Mouse (Mus musculus) CH12.LX (cell line): ENCODE data around the gene Eef1a1. TPM values are rescaled to one million over a fixed set of nuclear protein-coding genes. Genes with fewer than 3 reads are reported as not detected.

Experiments
- DNase-seq: peaks from one replicate; pipeline ENCODE4 v3.0.0-alpha.2; 2013; ENCODE audit errors: extremely low read depth
- H3K27ac ChIP-seq: 2 replicates; pipeline ENCODE4 v1.5.1; 2012; ENCODE audit warnings: low read depth, mild to moderate bottlenecking, control low read depth, moderate library complexity; ENCODE audit not compliant: insufficient read depth
- H3K27me3 ChIP-seq: replicated peaks from 2 replicates; pipeline ENCODE3; 2012; ENCODE audit warnings: inconsistent platforms
- H3K36me3 ChIP-seq, 2 experiments: replicated peaks in 1 of 2; 2 replicates each; pipeline versions ENCODE3 to v1.6.1; 2012; ENCODE audit warnings: inconsistent platforms in 1 of 2, low read length in 1 of 2, mild to moderate bottlenecking in 1 of 2, mixed read lengths in 1 of 2, moderate library complexity in 1 of 2; ENCODE audit not compliant: control insufficient read depth in 1 of 2, insufficient read depth in 1 of 2
- H3K4me1 ChIP-seq, 2 experiments: 2 replicates each; pipeline ENCODE4 v1.6.1; 2012; ENCODE audit warnings: inconsistent platforms in 1 of 2, moderate library complexity in 1 of 2; ENCODE audit not compliant: insufficient read depth in 2 of 2, control insufficient read depth in 1 of 2
- H3K4me2 ChIP-seq: 2 replicates; pipeline ENCODE4 v1.6.1; 2012; ENCODE audit warnings: low read depth, mild to moderate bottlenecking, control low read depth; ENCODE audit not compliant: poor library complexity, insufficient read depth, severe bottlenecking
- H3K4me3 ChIP-seq, 3 experiments: fragments of 150-350 bp in 1 of 3; sonication (generic) in 1 of 3; replicated peaks in 1 of 3; 2 replicates each; pipeline versions ENCODE3 to v1.5.1; 2011 to 2012; ENCODE audit warnings: low read depth in 2 of 3, low read length in 2 of 3, mild to moderate bottlenecking in 2 of 3, moderate library complexity in 2 of 3, control low read depth in 1 of 3, improper control_type of control experiment in 1 of 3, inconsistent platforms in 1 of 3, mixed read lengths in 1 of 3; ENCODE audit not compliant: poor library complexity in 1 of 3
- H3K79me2 ChIP-seq: replicated peaks from 2 replicates; pipeline ENCODE4 v1.6.1; 2012; ENCODE audit warnings: mild to moderate bottlenecking, moderate library complexity; ENCODE audit not compliant: control insufficient read depth, poor library complexity, insufficient read depth, severe bottlenecking; ENCODE audit errors: extremely low read depth
- H3K9ac ChIP-seq: 2 replicates; pipeline ENCODE4 v1.6.1; 2012; ENCODE audit warnings: low read depth, mild to moderate bottlenecking, control low read depth, moderate library complexity; ENCODE audit not compliant: insufficient read depth
- H3K9me3 ChIP-seq: replicated peaks from 2 replicates; pipeline ENCODE3; 2012; ENCODE audit warnings: low read length, inconsistent platforms, mixed read lengths
- BHLHE40 ChIP-seq: IDR thresholded peaks from 2 replicates; pipeline ENCODE4 v1.6.1; 2011; ENCODE audit warnings: mild to moderate bottlenecking, low read depth, low read length, improper control_type of control experiment
- CHD1 ChIP-seq: IDR thresholded peaks from 2 replicates; pipeline ENCODE4 v1.6.1; 2012; ENCODE audit warnings: low read depth, low read length, improper control_type of control experiment, inconsistent platforms
- CTCF ChIP-seq, 2 experiments: IDR thresholded peaks in 1 of 2; conservative IDR thresholded peaks in 1 of 2; 2 replicates each; pipeline ENCODE4 v1.5.1; 2011 to 2012; ENCODE audit warnings: low read depth in 2 of 2, low read length in 2 of 2, improper control_type of control experiment in 1 of 2, inconsistent platforms in 1 of 2, mild to moderate bottlenecking in 1 of 2, moderate library complexity in 1 of 2
- EP300 ChIP-seq: IDR thresholded peaks from 2 replicates; pipeline ENCODE4 v1.6.1; 2011; ENCODE audit warnings: low read length, improper control_type of control experiment
- GABPA ChIP-seq: IDR thresholded peaks from 2 replicates; pipeline ENCODE4 v1.6.1; 2012; ENCODE audit warnings: low read depth, low read length, improper control_type of control experiment, inconsistent platforms; ENCODE audit not compliant: insufficient replicate concordance
- HCFC1 ChIP-seq: IDR thresholded peaks from 2 replicates; pipeline ENCODE4 v1.6.1; 2012; ENCODE audit warnings: low read depth, mild to moderate bottlenecking, inconsistent platforms, low read length, improper control_type of control experiment
- IRF4 ChIP-seq: IDR thresholded peaks from 2 replicates; pipeline ENCODE4 v1.6.1; 2014; ENCODE audit warnings: low read depth, mild to moderate bottlenecking, inconsistent platforms, low read length, improper control_type of control experiment
- JUN ChIP-seq: IDR thresholded peaks from 2 replicates; pipeline ENCODE4 v1.6.1; 2011; ENCODE audit warnings: low read depth, mild to moderate bottlenecking, low read length, improper control_type of control experiment, moderate library complexity; ENCODE audit not compliant: insufficient read depth
- KAT2A ChIP-seq: IDR thresholded peaks from 2 replicates; pipeline ENCODE4 v1.6.1; 2012; ENCODE audit warnings: low read length, improper control_type of control experiment, inconsistent platforms; ENCODE audit not compliant: insufficient replicate concordance
- MXI1 ChIP-seq: IDR thresholded peaks from 2 replicates; pipeline ENCODE4 v1.6.1; 2011; ENCODE audit warnings: mild to moderate bottlenecking, low read depth, low read length, improper control_type of control experiment
- MYC ChIP-seq: IDR thresholded peaks from 2 replicates; pipeline ENCODE4 v1.6.1; 2011; ENCODE audit warnings: low read depth, mild to moderate bottlenecking, improper control_type of control experiment, low read length
- PAX5 ChIP-seq: IDR thresholded peaks from 2 replicates; pipeline ENCODE4 v1.6.1; 2012; ENCODE audit warnings: low read length, inconsistent platforms, mixed read lengths
- RCOR1 ChIP-seq: conservative IDR thresholded peaks from 2 replicates; pipeline ENCODE4 v1.6.1; 2012; ENCODE audit warnings: low read depth, mild to moderate bottlenecking, inconsistent platforms, low read length, improper control_type of control experiment
- SIN3A ChIP-seq: IDR thresholded peaks from 2 replicates; pipeline ENCODE4 v1.6.1; 2012; ENCODE audit warnings: low read length, improper control_type of control experiment, inconsistent platforms
- TCF12 ChIP-seq: IDR thresholded peaks from 2 replicates; pipeline ENCODE4 v1.6.1; 2014; ENCODE audit warnings: low read depth, mild to moderate bottlenecking, inconsistent platforms, low read length, improper control_type of control experiment
- UBTF ChIP-seq: IDR thresholded peaks from 2 replicates; pipeline ENCODE4 v1.6.1; 2012; ENCODE audit warnings: low read depth, mild to moderate bottlenecking, inconsistent platforms, low read length, improper control_type of control experiment, moderate library complexity
- ZC3H11A ChIP-seq: IDR thresholded peaks from 2 replicates; pipeline ENCODE4 v1.6.1; 2012; ENCODE audit warnings: low read depth, mild to moderate bottlenecking, inconsistent platforms, low read length, improper control_type of control experiment
- ZKSCAN1 ChIP-seq: IDR thresholded peaks from 2 replicates; pipeline ENCODE4 v1.6.1; 2012; ENCODE audit warnings: low read depth, inconsistent platforms, low read length, improper control_type of control experiment, borderline replicate concordance
- ZMIZ1 ChIP-seq: IDR thresholded peaks from 2 replicates; pipeline ENCODE4 v1.6.1; 2012; ENCODE audit warnings: low read depth, mild to moderate bottlenecking, inconsistent platforms, low read length, improper control_type of control experiment
- ZNF384 ChIP-seq: IDR thresholded peaks from 2 replicates; pipeline ENCODE4 v1.6.1; 2012; ENCODE audit warnings: low read depth, low read length, improper control_type of control experiment, inconsistent platforms
- dilution Hi-C: fragments of 300-500 bp; cut with MboI; formaldehyde crosslinking; loops from 2 replicates; pipeline ENCODE4 v1.14.3; 2020; ENCODE audit warnings: low sequenced_read_pairs; ENCODE audit not compliant: extremely low pct_unique_long_range_greater_than_20kb, extremely low pct_ligation_motif_present
- in situ Hi-C: fragments of 300-500 bp; cut with MboI; formaldehyde crosslinking; loops from 3 replicates; pipeline ENCODE4 v1.14.3; 2019; ENCODE audit warnings: low sequenced_read_pairs, low pct_ligation_motif_present, low pct_unique_long_range_greater_than_20kb, mixed read lengths
- polyA plus RNA-seq: library from polyadenylated mRNA; unstranded; fragments of >175 nt; gene quantifications from 2 replicates; pipeline ENCODE4 v1.2.1, GENCODE M21; 2012; ENCODE audit warnings: low read depth; ENCODE audit not compliant: insufficient read length
- total RNA-seq, 2 experiments: library from RNA; depleted of rRNA; stranded (reverse); fragments of 300-350 nt in 1 of 2; fragments of >200 nt in 1 of 2; gene quantifications; 2 replicates each; pipeline ENCODE4 v1.2.3; 2012 to 2014

The Eef1a1 gene
- total and polyA plus RNA-seq, 3 experiments: 12,362 to 21,026 (median 18,409) TPM

- in situ Hi-C loops: loop anchor here (10.0 kb wide), 1 partner anchor 174 kb away; the partner anchor contains the start of gene Dppa5a
- Histone ChIP-seq H3K27me3 (no peaks in the 10 kb centered on the region), H3K4me1 (no peaks in the 10 kb centered on the region), H3K79me2 (no peaks in the 10 kb centered on the region), H3K9ac (no peak overlapping the region), H3K4me3 (no peak overlapping the region), H3K4me2 (no peak overlapping the region), H3K9me3 (no peaks in the 10 kb centered on the region), H3K36me3 (peaks cover 0 to 10% of the 10 kb centered on the region in 2 experiments), H3K27ac (no peak overlapping the region)
- dilution Hi-C loops: no loop called here
- no peak for DNase-seq
- TF ChIP-seq SIN3A: no peak
- TF ChIP-seq ZKSCAN1: no peak
- no peak for TF ChIP-seq ZMIZ1
- TF ChIP-seq PAX5: no peak
- TF ChIP-seq ZC3H11A: no peak
- no peak for TF ChIP-seq KAT2A
- TF ChIP-seq GABPA: no peak
- TF ChIP-seq BHLHE40: no peak
- TF ChIP-seq JUN: no peak
- no peak for TF ChIP-seq RCOR1
- TF ChIP-seq TCF12: no peak
These were observed 49.5 kb upstream of the Eef1a1 start for GRCm38 (mm10) chr9:78538421-78538820.

GRCm38 (mm10) chr9:78537154-78537873, 48.4 kb upstream of the Eef1a1 start:
- Histone ChIP-seq H3K27ac (no peak overlapping the region), H3K79me2 (no peaks in the 10 kb centered on the region), H3K36me3 (peaks cover 0 to 10% of the 10 kb centered on the region in 2 experiments), H3K4me2 (no peak overlapping the region), H3K9ac (no peak overlapping the region), H3K27me3 (no peaks in the 10 kb centered on the region), H3K4me1 (no peaks in the 10 kb centered on the region), H3K4me3 (no peak overlapping the region), H3K9me3 (no peaks in the 10 kb centered on the region)
- DNase-seq: no peak
- in situ Hi-C loops (loop anchor here (10.0 kb wide), 1 partner anchor 173 kb away; the partner anchor contains the start of gene Dppa5a), dilution Hi-C loops (no loop called here)
- TF ChIP-seq CTCF (conservative IDR thresholded peaks at IDR 0.05 in 1 of 2, IDR thresholded peaks at IDR 0.05 in 1 of 2; ENCODE audit: low read depth in 2 of 2, low read length in 2 of 2) (no peak), IRF4 (no peak), EP300 (no peak), ZMIZ1 (no peak), KAT2A (no peak), UBTF (no peak), ZNF384 (no peak), MYC (no peak), ZC3H11A (no peak), HCFC1 (no peak), CHD1 (no peak), MXI1 (no peak), GABPA (no peak)
